Mouse (Mus musculus) olfactory bulb, adult 2 months (tissue): Measurements from ENCODE around the gene Sptbn2. TPM values are rescaled to one million over a fixed set of nuclear protein-coding genes. Genes with fewer than 3 reads are reported as not detected.

Source experiments
- H3K27ac ChIP-seq: fragments of 200-500 bp; 2 replicates; pipeline ENCODE4 v1.5.1; 2012; ENCODE audit warnings: low read depth, low read length; ENCODE audit not compliant: insufficient read depth
- H3K4me1 ChIP-seq: fragments of 200-500 bp; 2 replicates; pipeline ENCODE4 v1.6.1; 2012; ENCODE audit warnings: low read length; ENCODE audit not compliant: control insufficient read depth, insufficient read depth
- H3K4me3 ChIP-seq: fragments of 200-500 bp; 2 replicates; pipeline ENCODE4 v1.5.1; 2012; ENCODE audit warnings: mild to moderate bottlenecking, low read depth, low read length, moderate library complexity; ENCODE audit not compliant: insufficient read depth
- CTCF ChIP-seq: fragments of 200-500 bp; IDR thresholded peaks from 2 replicates; pipeline ENCODE4 v1.5.1; 2012; ENCODE audit warnings: low read depth, mild to moderate bottlenecking, low read length, moderate library complexity; ENCODE audit not compliant: insufficient read depth
- POLR2A ChIP-seq: fragments of 200-500 bp; IDR thresholded peaks from 2 replicates; pipeline ENCODE4 v1.6.1; 2012; ENCODE audit warnings: mild to moderate bottlenecking, low read depth, low read length, moderate library complexity; ENCODE audit not compliant: insufficient read depth
- WGBS: fragments of 180-500 bp; shearing (Covaris S2); methylation state at CpG from one replicate; pipeline ENCODE4 v1.1.7; 2018; 5-methylcytosine and 5-hydroxymethylcytosine counted together
- polyA plus RNA-seq: library from polyadenylated mRNA; stranded (reverse); fragments of >200 nt; gene quantifications from 2 replicates; pipeline ENCODE4 v1.2.4, GENCODE M21; 2012; ENCODE audit warnings: low replicate concordance; ENCODE audit not compliant: missing spikeins, insufficient read depth, insufficient read length

The Sptbn2 gene
- polyA plus RNA-seq, 1 experiment = 60.8 TPM

DNA sequence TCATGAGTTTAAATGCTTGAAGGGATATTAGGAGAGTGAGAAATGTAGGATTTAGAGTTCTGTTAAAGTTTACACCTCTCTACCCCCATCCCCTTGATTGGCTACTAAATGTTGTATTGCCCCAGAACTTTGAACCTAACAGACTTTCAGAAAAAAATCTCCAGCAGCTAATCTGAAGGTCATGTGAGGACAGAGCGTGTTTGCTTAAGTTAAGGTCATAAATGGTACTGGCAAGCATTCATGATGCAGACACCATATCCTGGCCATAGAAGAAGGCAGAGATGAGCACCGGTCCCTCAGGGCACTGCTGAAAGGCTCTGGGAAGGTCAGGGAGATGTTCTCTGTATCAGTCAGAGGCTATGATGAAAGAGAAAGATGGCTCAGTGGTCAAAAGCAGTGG is 6.3 kb downstream of the Sptbn2 start:
- 95% methylated on average over 2 of the region's 2 CpGs for WGBS
- H3K4me1 ChIP-seq = peaks cover 31% of the 10 kb centered on the region
- no peak overlapping the region for H3K27ac ChIP-seq
- H3K4me3 ChIP-seq = no peak overlapping the region
- TF ChIP-seq POLR2A (no peak), CTCF (no peak)

DNA sequence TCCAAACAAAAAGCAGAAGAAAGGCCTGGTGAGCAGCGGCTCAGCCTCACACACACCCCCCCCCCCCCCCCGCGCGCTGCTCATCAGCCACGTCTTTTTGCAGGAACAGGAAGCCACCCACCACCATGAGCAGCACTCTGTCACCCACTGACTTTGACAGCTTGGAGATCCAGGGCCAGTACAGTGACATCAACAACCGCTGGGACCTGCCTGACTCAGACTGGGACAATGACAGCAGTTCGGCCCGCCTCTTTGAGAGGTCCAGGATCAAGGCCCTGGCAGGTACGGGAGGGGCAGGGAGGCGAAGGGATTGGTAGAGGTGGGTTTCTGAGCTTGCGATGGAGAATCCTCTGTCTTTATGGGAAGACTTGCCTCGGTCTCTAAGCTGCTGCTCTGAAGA is 7.7 kb downstream of the Sptbn2 start:
- no peak for TF ChIP-seq POLR2A
- no peak for TF ChIP-seq CTCF
- Histone ChIP-seq H3K27ac (no peak overlapping the region), H3K4me1 (peaks cover 30% of the 10 kb centered on the region), H3K4me3 (no peak overlapping the region)
- 46% methylated on average over 12 of the region's 12 CpGs for WGBS

DNA sequence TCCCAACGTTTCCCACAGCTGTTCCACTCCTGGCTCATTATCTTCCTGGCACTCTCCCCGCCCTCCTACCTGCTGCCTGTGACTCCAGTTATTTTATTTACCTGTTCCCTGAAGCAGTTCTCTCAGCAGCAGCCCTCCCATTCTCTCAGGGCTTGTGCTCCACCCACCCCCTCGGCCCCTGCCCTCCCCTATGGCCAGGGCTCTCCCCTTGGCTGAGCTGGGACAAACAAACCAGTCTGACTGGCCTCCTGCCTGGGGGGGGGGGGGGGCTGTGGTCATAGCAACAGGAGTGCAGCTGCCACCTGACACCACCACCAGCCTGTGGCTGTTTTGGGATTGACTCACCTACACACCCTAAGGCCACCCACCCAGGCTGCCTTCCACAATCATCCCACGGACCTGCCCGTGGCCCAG is 8.4 kb downstream of the Sptbn2 start:
- TF ChIP-seq POLR2A = no peak
- TF ChIP-seq CTCF = no peak
- Histone ChIP-seq H3K27ac (no peak overlapping the region), H3K4me1 (peaks cover 26% of the 10 kb centered on the region), H3K4me3 (no peak overlapping the region)
- 26% methylated on average over 5 of the region's 5 CpGs for WGBS

DNA sequence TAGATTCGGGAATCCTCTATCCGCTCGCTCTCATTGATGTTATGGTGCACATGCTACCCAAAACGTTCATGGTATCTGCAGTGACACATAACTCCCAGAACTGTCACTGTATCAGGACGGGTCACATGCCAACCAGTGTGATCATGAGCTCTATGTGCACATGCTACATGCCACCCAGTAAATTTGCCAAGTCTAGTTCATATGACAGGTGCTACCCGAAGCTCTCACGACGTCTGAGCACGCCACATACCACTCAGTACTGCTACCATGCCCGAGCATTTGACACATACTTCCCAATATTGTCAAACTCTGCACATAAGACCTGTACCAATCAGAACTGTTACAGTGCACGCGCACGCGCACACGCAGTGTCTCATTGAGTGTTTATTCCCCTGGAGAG is 9.1 kb downstream of the Sptbn2 start:
- Histone ChIP-seq H3K4me1 (peaks cover 19% of the 10 kb centered on the region), H3K27ac (no peak overlapping the region), H3K4me3 (no peak overlapping the region)
- no peak for TF ChIP-seq POLR2A
- no peak for TF ChIP-seq CTCF
- WGBS = 85% methylated on average over 15 of the region's 15 CpGs

DNA sequence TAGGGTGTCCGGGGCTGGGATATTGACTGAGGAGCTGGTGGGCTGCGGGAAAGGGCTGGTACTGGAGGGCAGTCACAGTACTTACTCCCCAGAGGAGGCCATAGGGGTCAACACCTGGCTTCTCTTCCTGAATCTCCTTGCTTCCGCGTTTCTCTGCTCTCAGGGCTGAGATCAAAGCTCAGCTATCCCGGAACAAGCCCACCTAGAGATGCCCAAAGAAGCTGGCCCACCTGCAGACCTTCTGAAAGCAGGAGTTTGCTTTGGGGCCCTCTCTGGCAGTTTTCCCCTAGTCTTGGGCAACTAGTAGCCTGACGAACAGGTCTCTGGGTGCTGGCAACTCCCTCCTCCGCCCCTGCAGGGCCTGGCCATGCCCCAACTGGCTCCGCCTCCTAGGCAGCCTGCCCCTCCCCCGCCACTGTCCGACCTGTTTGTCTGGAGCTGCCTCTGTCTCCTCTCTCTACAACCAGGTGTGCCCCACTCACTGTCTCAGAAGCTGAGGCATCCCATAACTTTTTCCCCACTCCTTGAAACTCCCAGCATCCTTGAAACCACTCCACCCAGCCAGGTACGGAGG is 9.8 kb downstream of the Sptbn2 start:
- TF ChIP-seq POLR2A (no peak), CTCF (no peak)
- 33% methylated on average over 11 of the region's 11 CpGs for WGBS
- Histone ChIP-seq H3K27ac (no peak overlapping the region), H3K4me3 (no peak overlapping the region), H3K4me1 (peaks cover 19% of the 10 kb centered on the region)

DNA sequence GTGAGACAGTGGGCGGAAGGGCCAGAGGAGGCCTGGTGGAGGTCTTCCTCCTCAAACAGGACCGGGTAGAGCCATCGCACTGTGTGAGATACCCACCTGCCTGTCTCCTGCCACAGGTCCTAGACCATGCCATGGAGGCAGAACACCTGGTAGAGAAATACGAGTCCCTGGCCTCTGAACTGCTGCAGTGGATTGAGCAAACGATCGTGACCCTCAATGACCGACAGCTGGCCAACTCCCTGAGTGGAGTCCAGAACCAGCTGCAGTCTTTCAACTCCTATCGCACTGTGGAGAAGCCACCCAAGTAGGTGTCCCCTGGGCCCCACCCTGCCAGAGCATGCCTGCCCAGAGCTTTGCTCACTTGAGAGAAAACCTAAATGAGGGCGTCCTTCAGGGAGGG is 18.2 kb downstream of the Sptbn2 start:
- Histone ChIP-seq H3K4me3 (no peak overlapping the region), H3K4me1 (0 out of 2 replicates have a peak, but pooled peaks cover under 1% of the 10 kb centered on the region), H3K27ac (no peak overlapping the region)
- WGBS = 84% methylated on average over 9 of the region's 9 CpGs
- no peak for TF ChIP-seq POLR2A
- no peak for TF ChIP-seq CTCF

DNA sequence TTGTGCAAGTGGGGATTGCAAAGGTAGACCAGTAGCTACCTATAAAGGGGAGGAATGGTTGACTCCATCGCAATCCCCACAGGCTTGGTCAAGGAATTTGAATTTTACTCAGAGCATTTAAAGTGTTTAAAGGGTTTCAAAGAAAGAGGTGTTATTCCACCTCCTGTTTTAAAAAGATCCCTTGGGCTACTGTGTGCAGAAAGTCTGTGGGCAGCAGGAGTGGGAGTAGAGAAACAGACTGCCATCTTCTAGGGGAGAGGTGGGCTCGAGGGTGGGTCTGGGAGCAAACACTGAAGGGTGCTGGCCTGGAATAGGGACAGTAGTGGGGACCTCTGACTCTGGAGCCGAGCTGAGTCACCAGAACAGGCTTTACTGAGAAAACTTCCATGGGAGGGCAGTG is 22.1 kb downstream of the Sptbn2 start:
- WGBS = 78% methylated on average over 3 of the region's 3 CpGs
- no peak for TF ChIP-seq POLR2A
- peaks cover 5% of the 10 kb centered on the region; the same call in 1 of the 2 replicates for H3K4me1 ChIP-seq
- no peak overlapping the region for H3K27ac ChIP-seq
- H3K4me3 ChIP-seq = no peak overlapping the region

DNA sequence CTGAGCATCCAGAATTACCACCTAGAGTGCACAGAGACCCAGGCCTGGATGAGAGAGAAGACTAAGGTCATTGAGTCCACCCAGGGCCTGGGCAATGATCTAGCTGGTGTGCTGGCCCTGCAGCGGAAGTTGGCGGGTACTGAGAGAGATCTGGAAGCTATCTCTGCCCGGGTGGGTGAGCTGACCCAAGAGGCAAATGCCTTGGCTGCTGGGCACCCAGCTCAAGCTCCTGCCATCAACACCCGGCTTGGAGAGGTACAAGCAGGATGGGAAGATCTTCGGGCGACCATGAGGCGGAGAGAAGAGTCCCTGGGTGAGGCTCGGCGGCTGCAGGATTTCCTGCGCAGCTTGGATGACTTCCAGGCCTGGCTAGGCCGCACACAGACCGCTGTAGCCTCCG is 26.9 kb downstream of the Sptbn2 start:
- no peak for TF ChIP-seq CTCF
- TF ChIP-seq POLR2A = no peak
- Histone ChIP-seq H3K27ac (no peak overlapping the region), H3K4me3 (no peak overlapping the region), H3K4me1 (peaks cover 18% of the 10 kb centered on the region)
- WGBS = 84% methylated on average over 13 of the region's 13 CpGs

DNA sequence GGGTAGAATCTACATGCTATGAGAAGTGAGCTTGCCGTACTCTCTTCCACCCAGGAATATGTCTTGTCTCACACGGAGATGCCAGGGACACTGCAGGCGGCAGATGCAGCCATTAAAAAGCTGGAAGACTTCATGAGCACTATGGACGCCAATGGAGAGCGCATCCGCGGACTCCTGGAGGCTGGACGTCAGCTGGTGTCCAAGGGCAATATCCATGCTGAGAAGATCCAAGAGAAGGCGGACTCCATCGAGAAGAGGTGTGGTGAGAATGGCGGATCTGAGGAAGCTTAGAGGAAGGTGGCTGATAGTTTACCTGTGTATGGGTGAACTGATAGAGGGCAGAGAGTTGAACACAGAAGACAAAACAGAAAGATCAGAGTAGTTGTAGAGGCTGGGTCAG is 28.1 kb downstream of the Sptbn2 start:
- H3K4me3 ChIP-seq = no peak overlapping the region
- TF ChIP-seq CTCF (no peak), POLR2A (no peak)
- 93% methylated on average over 11 of the region's 11 CpGs for WGBS
- H3K27ac ChIP-seq = no peak overlapping the region
- H3K4me1 ChIP-seq = peaks cover 18% of the 10 kb centered on the region

DNA sequence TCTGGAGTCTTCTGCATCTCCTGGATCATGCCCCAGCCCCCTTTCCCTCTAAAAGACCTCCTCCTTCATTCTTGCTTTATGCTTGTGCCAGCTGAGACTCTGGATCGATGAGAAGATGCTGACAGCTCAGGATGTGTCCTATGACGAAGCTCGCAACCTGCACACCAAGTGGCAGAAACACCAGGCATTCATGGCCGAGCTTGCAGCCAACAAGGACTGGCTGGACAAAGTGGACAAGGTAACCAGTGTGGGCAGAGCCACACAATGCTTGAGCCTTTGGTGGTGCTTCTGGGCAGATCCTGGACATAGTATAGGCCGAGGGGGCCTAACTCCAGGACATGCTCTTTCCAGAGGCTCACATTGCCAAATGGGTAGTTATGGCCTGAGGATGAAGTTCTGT is 28.8 kb downstream of the Sptbn2 start:
- H3K4me3 ChIP-seq = no peak overlapping the region
- TF ChIP-seq POLR2A = no peak
- no peak for TF ChIP-seq CTCF
- WGBS = 89% methylated on average over 5 of the region's 5 CpGs

More for the DNA sequence above, 28.8 kb downstream of the Sptbn2 start:
- Histone ChIP-seq H3K4me1 (peaks cover 13% of the 10 kb centered on the region), H3K27ac (no peak overlapping the region)
